Mouse (Mus musculus): ENCODE data around the gene Ralgds. TPM values are rescaled to one million over a fixed set of nuclear protein-coding genes. Genes with fewer than 3 reads are reported as not detected.
"Not testable (repeated sequence)": the region's sequence is repeated elsewhere in the genome, so short reads cannot be mapped to it uniquely, and the experiment has no call there.

The Ralgds gene
- polyA plus RNA-seq (2016; fragmentation: Nextera tagmentation; extraction: Ambion mirVana): 11.6 and 20.5 TPM in 2 replicates

DNA sequence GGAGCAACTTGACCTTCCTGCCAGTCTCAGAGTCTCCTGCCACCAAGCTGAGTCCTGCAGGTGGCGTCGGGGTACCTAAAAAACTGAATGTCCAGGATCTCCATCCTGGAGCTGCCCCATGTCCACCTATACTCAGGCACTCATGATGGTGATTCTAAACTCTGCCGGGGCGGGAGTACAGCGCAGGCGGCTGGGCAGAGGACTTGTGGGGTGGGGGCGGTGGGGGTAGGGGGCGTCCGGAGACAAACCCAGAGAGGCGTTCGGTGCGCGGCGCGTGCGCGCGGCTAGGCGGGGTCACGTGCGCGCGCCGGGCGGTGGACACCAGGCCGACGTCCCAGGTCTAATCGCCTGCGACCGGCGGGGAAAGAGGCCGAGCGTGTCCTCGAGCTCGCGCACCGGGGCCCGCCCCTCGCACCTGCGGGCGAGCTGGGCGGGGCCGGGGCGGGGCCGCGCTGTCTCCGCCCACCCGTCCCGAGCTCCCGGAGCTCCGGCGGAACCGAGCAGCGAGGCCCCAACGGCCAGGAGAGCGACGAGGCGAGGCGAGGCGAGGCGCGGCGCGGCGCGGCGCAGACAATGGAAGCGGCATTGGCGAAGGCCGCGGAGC, at the start of gene Ralgds:
Gene Ralgds (plus strand): TSS at position 328 of the 604 bp plus-strand sequence.
- Histone ChIP-seq H3K4me1 (peaks cover 20% of the 10 kb centered on the region), H3K27me3 (ENCODE audit: insufficient read depth, poor library complexity, severe bottlenecking) (peaks cover 39% of the 10 kb centered on the region), H3K36me3 (no peaks in the 10 kb centered on the region), H3K4me3 (peak within 1 kb of the TSS; percentile 75), H3K27ac (peak within 1 kb of the TSS; percentile 85), H3K9me3 (no peaks in the 10 kb centered on the region)
- DNase-seq (ENCODE audit: low spot score): no peak
- WGBS: under 1% methylated on average over 71 of the region's 71 CpGs

DNA sequence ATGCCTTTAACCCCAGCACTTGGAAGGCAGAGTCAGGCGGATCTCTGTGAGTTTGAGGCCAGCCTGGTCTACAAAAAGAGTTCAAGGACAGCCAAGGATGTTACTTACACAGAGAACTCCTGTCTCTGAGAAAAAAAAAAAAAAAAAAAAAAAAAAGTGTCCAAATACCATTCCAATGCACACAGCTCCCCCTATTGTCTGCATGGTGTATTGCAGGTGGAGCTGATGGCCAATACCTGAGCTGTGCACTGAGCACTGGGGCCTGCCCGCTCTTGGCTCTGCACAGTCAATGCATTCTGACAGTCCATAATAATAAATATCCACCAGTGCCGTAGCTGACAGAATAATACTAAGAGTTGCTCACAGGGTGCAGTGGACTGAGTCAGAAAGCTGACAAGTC, 49.0 kb upstream of the Ralgds start:
- WGBS: 40% methylated on average over 3 of the region's 3 CpGs
- peaks cover 21% of the 10 kb centered on the region for H3K4me1 ChIP-seq
- DNase-seq (ENCODE audit: low spot score): no peak
- no peaks in the 10 kb centered on the region for H3K9me3 ChIP-seq
- H3K4me3 ChIP-seq: no peak overlapping the region
- peaks cover 2% of the 10 kb centered on the region for H3K36me3 ChIP-seq
- peaks cover 21% of the 10 kb centered on the region for H3K27me3 ChIP-seq (ENCODE audit: insufficient read depth, poor library complexity, severe bottlenecking)
- H3K27ac ChIP-seq: no peak overlapping the region

DNA sequence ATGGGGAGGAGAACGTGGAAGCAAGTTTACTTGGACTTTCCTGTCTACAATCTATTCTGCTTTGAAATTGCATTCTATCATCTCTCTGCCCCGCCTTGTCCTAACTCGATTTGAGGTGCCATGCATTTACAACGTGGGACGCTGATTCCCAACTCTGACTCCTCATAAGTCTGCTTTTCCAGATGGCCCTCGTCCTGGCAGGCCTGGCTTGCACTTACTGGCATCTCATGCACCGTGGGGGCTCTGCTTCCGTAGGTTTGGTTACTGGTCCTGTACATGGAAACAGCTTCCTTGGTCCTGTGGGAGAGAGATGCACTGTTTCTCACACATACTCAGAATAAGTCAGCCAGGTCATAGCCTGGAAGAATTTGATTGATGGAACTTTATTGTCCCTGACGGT, 48.0 kb upstream of the Ralgds start:
- no peak overlapping the region for H3K4me3 ChIP-seq
- 77% methylated on average over 9 of the region's 9 CpGs for WGBS
- peaks cover 25% of the 10 kb centered on the region for H3K4me1 ChIP-seq
- no peak overlapping the region for H3K27ac ChIP-seq
- H3K27me3 ChIP-seq (ENCODE audit: insufficient read depth, poor library complexity, severe bottlenecking): peaks cover 21% of the 10 kb centered on the region
- DNase-seq (ENCODE audit: low spot score): no peak
- peaks cover 12% of the 10 kb centered on the region for H3K36me3 ChIP-seq
- no peaks in the 10 kb centered on the region for H3K9me3 ChIP-seq

DNA sequence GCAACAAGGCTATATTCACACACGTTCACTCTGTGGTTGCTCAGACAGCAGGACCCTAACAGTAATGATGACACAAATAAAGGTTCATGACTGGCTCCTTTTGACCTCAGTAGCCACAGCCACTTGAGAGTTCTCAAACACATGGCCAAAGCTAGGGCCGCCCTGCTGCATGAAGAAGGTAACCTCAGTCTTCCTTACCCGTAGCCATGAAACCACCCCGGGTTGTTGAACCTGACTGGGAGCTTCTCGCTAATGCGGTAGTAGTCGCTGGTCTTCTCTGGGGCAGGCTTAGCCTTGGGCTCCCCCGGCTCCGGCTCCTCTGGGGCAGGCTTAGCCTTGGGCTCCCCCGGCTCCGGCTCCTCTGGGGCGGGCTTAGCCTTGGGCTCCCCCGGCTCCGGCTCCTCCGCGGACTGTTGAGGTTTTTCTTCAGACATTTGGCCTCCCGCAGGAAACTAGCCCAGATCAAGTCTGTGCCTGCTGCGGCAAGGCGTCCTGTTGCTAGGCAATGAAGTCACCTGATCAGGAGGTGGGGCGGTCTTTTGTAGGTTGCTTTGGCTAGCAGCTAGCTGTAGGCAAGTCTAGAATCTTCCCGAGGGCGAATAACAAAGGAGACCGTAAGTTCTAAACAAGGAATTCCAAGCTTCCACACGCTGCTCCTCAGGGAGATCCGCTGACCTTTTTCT, 46.9 kb upstream of the Ralgds start, which contains the start of gene 1700007K13Rik:
Gene 1700007K13Rik (minus strand): TSS at position 497 of the 683 bp plus-strand sequence.
- H3K9me3 ChIP-seq: no peaks in the 10 kb centered on the region
- H3K36me3 ChIP-seq: peaks cover 23% of the 10 kb centered on the region
- DNase-seq (ENCODE audit: low spot score): peak; percentile 88
- H3K27me3 ChIP-seq (ENCODE audit: insufficient read depth, poor library complexity, severe bottlenecking): peaks cover 21% of the 10 kb centered on the region
- WGBS: 5% methylated on average over 25 of the region's 25 CpGs
- peak within 1 kb of the TSS; percentile 54 for H3K4me3 ChIP-seq
- H3K4me1 ChIP-seq: peaks cover 25% of the 10 kb centered on the region
- no peak within 1 kb of the TSS for H3K27ac ChIP-seq

DNA sequence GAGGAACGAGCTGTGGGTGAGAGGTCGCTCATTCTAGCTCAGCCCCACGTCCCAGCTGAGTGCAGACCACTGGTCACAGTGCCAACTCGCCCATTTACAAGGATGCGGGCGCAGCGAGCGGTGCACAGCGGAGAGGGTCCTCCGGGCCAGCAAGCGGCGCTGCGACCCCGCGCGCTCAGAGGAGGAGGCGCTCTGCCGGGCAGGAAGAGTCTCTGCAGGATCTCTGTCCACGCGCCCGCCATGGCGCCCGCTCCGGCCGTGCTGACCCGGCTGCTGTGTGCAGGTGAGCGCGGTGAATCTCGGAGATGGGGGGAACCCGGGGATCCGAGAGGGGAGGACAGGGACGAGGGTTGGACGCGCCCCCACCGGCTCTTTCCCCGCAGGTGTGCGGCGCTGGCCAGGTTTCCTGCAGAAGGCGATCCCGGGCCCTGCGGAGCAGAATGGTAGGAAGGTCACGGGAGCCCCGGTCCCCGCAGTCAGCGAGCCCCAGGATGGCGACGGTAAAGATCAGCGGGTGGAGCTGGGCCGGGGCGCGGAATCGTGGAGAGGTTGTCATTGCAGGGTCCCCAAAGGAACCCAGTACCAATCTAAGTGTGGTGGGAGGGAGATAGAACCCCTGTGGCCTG, 45.0 kb upstream of the Ralgds start, which contains the start of gene Mrps2:
Gene Mrps2 (plus strand): TSS at position 207 of the 626 bp plus-strand sequence.
- peak within 1 kb of the TSS; percentile 95 for H3K27ac ChIP-seq
- 0 out of 2 replicates have a peak, but pooled peaks cover 2% of the 10 kb centered on the region for H3K9me3 ChIP-seq
- WGBS: under 1% methylated on average over 52 of the region's 52 CpGs
- H3K36me3 ChIP-seq: peaks cover 43% of the 10 kb centered on the region
- peak within 1 kb of the TSS; percentile 92 for H3K4me3 ChIP-seq
- peaks cover 25% of the 10 kb centered on the region for H3K4me1 ChIP-seq
- H3K27me3 ChIP-seq (ENCODE audit: insufficient read depth, poor library complexity, severe bottlenecking): peaks cover 21% of the 10 kb centered on the region
- peak; percentile 95 for DNase-seq (ENCODE audit: low spot score)

DNA sequence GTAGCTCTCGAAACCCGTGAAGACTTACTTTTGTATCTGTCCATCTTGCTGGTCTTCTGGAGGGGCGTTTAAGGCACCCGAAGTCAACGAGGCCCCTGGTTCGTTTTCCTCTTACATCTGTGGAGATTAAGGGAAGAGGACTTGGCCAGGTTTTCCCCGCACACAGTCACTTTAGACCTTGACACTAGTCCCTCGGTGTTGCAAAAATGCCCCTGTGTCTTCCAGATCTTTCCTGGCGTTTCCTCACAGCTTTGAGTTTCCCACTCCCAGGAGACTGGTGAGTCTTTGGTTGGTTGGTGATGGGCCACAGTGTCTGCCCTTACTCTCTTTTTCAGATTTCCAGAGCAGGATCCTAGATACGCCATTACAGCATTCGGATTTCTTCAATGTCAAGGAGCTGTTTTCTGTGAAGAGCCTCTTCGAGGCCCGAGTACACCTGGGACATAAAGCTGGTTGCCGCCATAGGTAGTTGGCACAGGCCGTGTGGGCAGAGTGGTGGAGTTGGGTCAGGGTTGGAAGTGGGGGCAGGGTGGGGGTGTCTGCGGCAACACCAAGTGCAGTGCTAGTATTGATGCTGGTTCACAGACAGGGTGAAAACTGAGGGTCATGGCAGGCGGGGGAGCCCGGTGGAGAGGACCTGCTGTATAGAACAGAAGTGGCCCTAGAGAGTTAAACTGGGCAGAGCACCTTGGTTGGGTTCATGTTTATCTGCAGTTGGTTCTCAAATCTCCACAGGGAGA, 44.3 kb upstream of the Ralgds start:
- H3K27ac ChIP-seq: peak overlapping the region; percentile 95
- WGBS: 52% methylated on average over 18 of the region's 18 CpGs
- peak overlapping the region; percentile 92 for H3K4me3 ChIP-seq
- H3K36me3 ChIP-seq: peaks cover 46% of the 10 kb centered on the region
- peaks cover 22% of the 10 kb centered on the region for H3K4me1 ChIP-seq
- H3K9me3 ChIP-seq: 0 out of 2 replicates have a peak, but pooled peaks cover 2% of the 10 kb centered on the region
- H3K27me3 ChIP-seq (ENCODE audit: insufficient read depth, poor library complexity, severe bottlenecking): peaks cover 21% of the 10 kb centered on the region
- no peak for DNase-seq (ENCODE audit: low spot score)

DNA sequence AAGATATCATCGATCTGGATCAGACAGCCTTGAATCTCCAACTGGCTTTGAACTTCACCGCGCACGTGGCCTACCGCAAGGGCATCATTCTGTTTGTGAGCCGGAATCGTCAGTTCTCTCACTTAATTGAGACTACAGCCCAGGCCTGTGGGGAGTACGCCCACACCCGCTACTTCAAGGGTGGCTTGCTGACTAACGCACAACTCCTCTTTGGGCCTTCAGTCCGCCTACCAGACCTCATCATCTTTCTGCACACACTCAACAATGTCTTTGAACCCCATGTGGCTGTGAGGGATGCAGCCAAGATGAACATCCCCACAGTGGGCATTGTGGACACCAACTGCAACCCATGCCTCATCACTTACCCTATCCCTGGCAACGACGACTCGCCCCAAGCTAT, 43.5 kb upstream of the Ralgds start:
- DNase-seq (ENCODE audit: low spot score): no peak
- 0 out of 2 replicates have a peak, but pooled peaks cover 2% of the 10 kb centered on the region for H3K9me3 ChIP-seq
- WGBS: 97% methylated on average over 14 of the region's 14 CpGs
- peaks cover 22% of the 10 kb centered on the region for H3K4me1 ChIP-seq
- H3K27ac ChIP-seq: no peak overlapping the region
- peaks cover 16% of the 10 kb centered on the region for H3K27me3 ChIP-seq (ENCODE audit: insufficient read depth, poor library complexity, severe bottlenecking)
- no peak overlapping the region for H3K4me3 ChIP-seq
- peaks cover 46% of the 10 kb centered on the region for H3K36me3 ChIP-seq

DNA sequence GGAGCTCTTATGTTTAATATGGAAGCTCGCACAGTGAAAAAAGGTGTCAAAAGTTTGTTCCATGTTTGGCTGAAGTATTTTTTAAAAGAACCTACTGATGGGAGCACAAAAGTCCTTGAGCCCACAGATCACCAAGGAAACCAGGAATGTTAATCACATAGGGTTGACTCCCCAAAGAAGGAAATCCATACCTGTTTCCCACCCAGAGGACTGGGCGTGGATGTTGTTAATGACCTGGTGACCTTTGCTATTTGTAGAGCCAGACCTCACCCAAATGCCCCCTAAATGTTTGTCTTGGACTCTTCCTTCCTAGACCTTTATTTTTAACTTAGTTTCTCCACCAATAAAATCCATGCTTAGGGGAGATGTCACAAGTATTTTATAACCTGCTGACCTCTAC, 42.3 kb upstream of the Ralgds start:
- WGBS: 90% methylated on average over 2 of the region's 2 CpGs
- H3K9me3 ChIP-seq: 0 out of 2 replicates have a peak, but pooled peaks cover 2% of the 10 kb centered on the region
- DNase-seq (ENCODE audit: low spot score): no peak
- peaks cover 46% of the 10 kb centered on the region for H3K36me3 ChIP-seq
- H3K4me1 ChIP-seq: peaks cover 22% of the 10 kb centered on the region
- H3K27me3 ChIP-seq (ENCODE audit: insufficient read depth, poor library complexity, severe bottlenecking): peaks cover 4% of the 10 kb centered on the region; the same call in 1 of the 2 replicates
- H3K4me3 ChIP-seq: no peak overlapping the region
- no peak overlapping the region for H3K27ac ChIP-seq

DNA sequence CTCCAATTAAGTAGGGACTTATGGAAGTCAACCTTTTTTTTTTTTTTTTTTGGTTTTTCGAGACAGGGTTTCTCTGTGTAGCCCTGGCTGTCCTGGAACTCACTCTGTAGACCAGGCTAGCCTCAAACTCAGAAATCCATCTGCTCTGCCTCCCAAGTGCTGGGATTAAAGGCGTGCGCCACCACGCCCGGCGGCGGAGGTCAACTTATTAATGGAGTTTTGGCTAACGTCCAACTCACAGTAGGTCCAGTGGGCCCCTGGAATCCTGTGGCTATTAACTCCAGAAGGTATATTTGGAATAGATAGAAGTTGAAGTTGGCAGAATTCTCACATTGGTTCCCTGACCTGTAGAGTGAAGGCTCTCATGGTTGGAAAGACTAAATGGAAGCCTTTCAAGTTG, 40.9 kb upstream of the Ralgds start:
- 93% methylated on average over 8 of the region's 8 CpGs for WGBS
- not testable (repeated sequence) for H3K27me3 ChIP-seq (ENCODE audit: insufficient read depth, poor library complexity, severe bottlenecking); H3K9me3 ChIP-seq; H3K27ac ChIP-seq; DNase-seq (ENCODE audit: low spot score); H3K4me3 ChIP-seq
- Histone ChIP-seq H3K36me3 (peaks cover 46% of the 10 kb centered on the region), H3K4me1 (peaks cover 14% of the 10 kb centered on the region)

DNA sequence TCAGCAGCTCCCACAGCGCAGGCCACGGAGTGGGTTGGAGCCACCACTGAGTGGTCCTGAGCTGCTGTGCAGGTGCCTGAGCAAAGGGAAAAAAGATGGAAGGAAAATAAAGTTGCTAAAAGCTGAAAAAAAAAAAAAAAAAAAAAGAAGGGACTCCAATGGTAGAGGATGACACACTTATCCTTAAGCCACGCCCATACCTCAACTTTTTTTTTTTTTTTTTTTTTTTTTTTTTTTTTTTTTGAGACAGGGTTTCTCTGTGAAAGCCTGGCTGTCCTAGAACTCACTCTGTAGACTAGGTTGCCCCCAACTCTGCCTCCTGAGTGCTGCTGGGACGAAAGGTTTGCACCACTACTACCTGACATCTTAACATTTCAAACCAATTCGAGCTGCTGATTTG, 34.9 kb upstream of the Ralgds start:
- not testable (repeated sequence) for H3K4me3 ChIP-seq; H3K27me3 ChIP-seq (ENCODE audit: insufficient read depth, poor library complexity, severe bottlenecking); H3K36me3 ChIP-seq; H3K27ac ChIP-seq; H3K9me3 ChIP-seq; H3K4me1 ChIP-seq; DNase-seq (ENCODE audit: low spot score)
- 87% methylated on average over 5 of the region's 5 CpGs for whole genome bisulfite sequencing

DNA sequence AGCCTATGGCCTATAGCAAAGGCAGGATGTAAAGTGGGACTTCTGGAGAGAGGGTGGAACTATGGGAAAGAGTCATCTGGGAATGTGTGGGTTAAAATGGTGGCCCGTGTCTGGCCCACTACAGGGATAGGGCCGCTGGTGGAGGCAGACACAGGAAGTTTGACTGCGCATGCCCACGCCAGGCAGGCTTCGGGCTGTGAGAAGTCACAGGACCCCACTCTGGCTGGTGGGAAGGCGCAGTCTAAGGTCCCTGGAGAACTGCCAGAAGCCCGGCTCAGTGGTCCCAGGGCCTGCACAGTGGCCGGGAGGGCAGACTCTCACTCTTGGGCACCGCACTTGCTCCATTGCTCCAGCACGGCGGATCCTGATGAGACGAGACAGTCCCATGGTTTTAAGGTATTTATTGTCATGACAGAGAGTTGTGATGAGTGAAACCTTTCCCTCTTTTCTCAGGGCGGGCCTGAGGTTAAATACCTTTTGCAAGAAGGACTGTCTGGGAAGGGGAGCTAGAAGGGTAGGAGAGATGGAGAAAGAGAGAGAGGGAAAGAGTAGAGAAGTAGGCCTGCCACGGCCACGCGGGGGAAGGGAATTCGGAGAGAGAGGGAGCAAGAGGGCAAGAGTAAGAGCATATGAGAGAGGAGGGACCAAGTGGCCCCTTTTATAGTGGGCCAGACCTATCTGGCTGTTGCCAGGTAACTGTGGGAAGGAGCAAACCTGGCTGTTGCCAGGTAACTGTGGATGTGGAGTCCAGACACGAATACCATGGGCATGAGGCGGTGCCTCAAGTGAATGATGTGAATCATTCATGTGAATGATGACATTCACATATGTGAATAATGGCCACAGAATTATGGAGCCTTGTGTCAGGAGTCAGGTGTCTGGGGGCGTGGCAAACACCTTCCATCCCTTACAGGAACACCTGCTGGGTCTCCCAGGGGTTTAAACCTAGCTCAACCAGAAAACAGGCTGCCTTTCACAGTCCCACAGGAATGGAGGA, 33.4 kb upstream of the Ralgds start:
- no peak for DNase-seq (ENCODE audit: low spot score)
- H3K36me3 ChIP-seq: no peaks in the 10 kb centered on the region
- no peaks in the 10 kb centered on the region for H3K27me3 ChIP-seq (ENCODE audit: insufficient read depth, poor library complexity, severe bottlenecking)
- H3K27ac ChIP-seq: no peak overlapping the region
- no peaks in the 10 kb centered on the region for H3K4me1 ChIP-seq
- no peak overlapping the region for H3K4me3 ChIP-seq
- 78% methylated on average over 20 of the region's 20 CpGs for WGBS
- no peaks in the 10 kb centered on the region for H3K9me3 ChIP-seq

DNA sequence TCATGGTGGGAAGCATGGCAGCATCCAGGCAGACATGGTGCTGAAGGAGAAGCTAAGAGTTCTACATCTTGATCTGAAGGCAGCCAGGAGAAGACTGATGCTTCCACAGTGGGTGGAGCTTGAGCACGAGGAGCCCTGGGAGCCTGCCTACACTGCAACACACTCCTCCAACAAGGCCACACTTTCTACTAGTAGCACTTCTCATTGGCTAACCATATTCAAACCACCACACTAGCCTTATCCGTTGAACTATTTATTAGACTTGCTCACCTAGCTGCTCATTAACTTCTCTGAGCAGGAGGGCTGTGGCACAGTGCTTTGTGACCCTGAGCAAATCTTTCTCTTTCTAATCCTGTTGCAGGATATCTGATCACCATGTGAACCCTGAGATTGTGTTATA, 29.1 kb upstream of the Ralgds start:
- H3K36me3 ChIP-seq: no peaks in the 10 kb centered on the region
- no peak overlapping the region for H3K4me3 ChIP-seq
- H3K27me3 ChIP-seq (ENCODE audit: insufficient read depth, poor library complexity, severe bottlenecking): no peaks in the 10 kb centered on the region
- 66% methylated on average over 2 of the region's 2 CpGs for WGBS
- H3K9me3 ChIP-seq: no peaks in the 10 kb centered on the region
- no peaks in the 10 kb centered on the region for H3K4me1 ChIP-seq
- no peak overlapping the region for H3K27ac ChIP-seq
- DNase-seq (ENCODE audit: low spot score): no peak
